Mouse (Mus musculus) heart, embryonic 12.5 days (tissue): ENCODE results near the gene Bet1l. TPM values are rescaled to one million over a fixed set of nuclear protein-coding genes. Genes with fewer than 3 reads are reported as not detected.
A peak's percentile ranks its signal among the peaks of the same experiment; 100 is the strongest.

ENCODE experiments used
- ATAC-seq: fragments of 200-750 bp; cut with Nextera tagmentation; 2 replicates; pipeline ENCODE4 v1.8.0; 2017; ENCODE audit warnings: moderate TSS enrichment, moderate library complexity; ENCODE audit not compliant: insufficient number of reproducible peaks, low FRiP score
- H3K27ac ChIP-seq: fragments of 300-500 bp; sonication (generic); 2 replicates; pipeline ENCODE4 v1.5.1; 2016; ENCODE audit warnings: mild to moderate bottlenecking, moderate library complexity; ENCODE audit not compliant: poor library complexity, severe bottlenecking
- H3K27me3 ChIP-seq: fragments of 300-500 bp; sonication (generic); replicated peaks from 2 replicates; pipeline ENCODE4 v1.6.1; 2016; ENCODE audit warnings: mild to moderate bottlenecking, moderate library complexity
- H3K36me3 ChIP-seq: fragments of 300-500 bp; sonication (generic); 2 replicates; pipeline ENCODE4 v1.6.1; 2016; ENCODE audit warnings: mild to moderate bottlenecking, moderate library complexity
- H3K4me1 ChIP-seq: fragments of 300-500 bp; sonication (generic); replicated peaks from 2 replicates; pipeline ENCODE4 v1.6.1; 2016; ENCODE audit warnings: mild to moderate bottlenecking
- H3K4me2 ChIP-seq: fragments of 300-500 bp; sonication (generic); 2 replicates; pipeline ENCODE4 v1.6.1; 2016; ENCODE audit warnings: mild to moderate bottlenecking, moderate library complexity
- H3K4me3 ChIP-seq: fragments of 300-500 bp; sonication (generic); 2 replicates; pipeline ENCODE4 v1.5.1; 2016; ENCODE audit warnings: mild to moderate bottlenecking
- H3K9ac ChIP-seq: fragments of 300-500 bp; sonication (generic); 2 replicates; pipeline ENCODE4 v1.6.1; 2016; ENCODE audit warnings: mild to moderate bottlenecking, moderate library complexity
- H3K9me3 ChIP-seq: fragments of 300-500 bp; sonication (generic); replicated peaks from 2 replicates; pipeline ENCODE4 v1.6.1; 2016; ENCODE audit warnings: mild to moderate bottlenecking, moderate library complexity
- WGBS: fragments of 180-500 bp; shearing (Covaris S2); methylation state at CpG from one replicate; pipeline ENCODE4 v1.1.7; 2016; 5-methylcytosine and 5-hydroxymethylcytosine counted together
- polyA plus RNA-seq: library from polyadenylated mRNA; unstranded; fragments of >200 nt; fragmentation: Nextera tagmentation; extraction: Ambion mirVana; gene quantifications from 2 replicates; pipeline ENCODE4 v1.2.1, GENCODE M21; 2016

The Bet1l gene
- polyA plus RNA-seq, 1 experiment from 2014 or later: 27.7 TPM

GRCm38 (mm10) chr7:140828171-140828881 lies 29.1 kb downstream of the Bet1l start:
- Histone ChIP-seq H3K9me3 (no peaks in the 10 kb centered on the region), H3K4me3 (no peak overlapping the region), H3K4me2 (peak overlapping the region; percentile 8; the same call in 1 of the 2 replicates), H3K36me3 (no peaks in the 10 kb centered on the region), H3K9ac (no peak overlapping the region), H3K27me3 (peaks cover 10% of the 10 kb centered on the region), H3K4me1 (no peaks in the 10 kb centered on the region), H3K27ac (no peak overlapping the region)
- WGBS: 26% methylated on average over 8 of the region's 8 CpGs
- ATAC-seq: no peak

- peaks cover 10% of the 10 kb centered on the region; the same call in 1 of the 2 replicates for H3K4me1 ChIP-seq
- no peak overlapping the region for H3K9ac ChIP-seq
- H3K36me3 ChIP-seq: no peaks in the 10 kb centered on the region
- no peak for ATAC-seq
- no peak overlapping the region for H3K4me2 ChIP-seq
- peaks cover 5% of the 10 kb centered on the region for H3K27me3 ChIP-seq
- H3K4me3 ChIP-seq: no peak overlapping the region
- H3K9me3 ChIP-seq: no peaks in the 10 kb centered on the region
- WGBS: 87% methylated on average over 4 of the region's 4 CpGs
- no peak overlapping the region for H3K27ac ChIP-seq
Measured at GRCm38 (mm10) chr7:140822731-140823130, 34.6 kb downstream of the Bet1l start.

GRCm38 (mm10) chr7:140821653-140822329 lies 35.6 kb downstream of the Bet1l start, which contains the start of gene Zfp941:
TSS of gene Zfp941 (minus strand) at chr7:140822178.
- Histone ChIP-seq H3K4me1 (peaks cover 10% of the 10 kb centered on the region; the same call in 1 of the 2 replicates), H3K9me3 (no peaks in the 10 kb centered on the region), H3K36me3 (no peaks in the 10 kb centered on the region), H3K4me3 (peak within 1 kb of the TSS; percentile 54), H3K27ac (no peak within 1 kb of the TSS), H3K9ac (peak within 1 kb of the TSS; percentile 72), H3K4me2 (peak within 1 kb of the TSS; percentile 86), H3K27me3 (peaks cover 5% of the 10 kb centered on the region)
- WGBS: 3% methylated on average over 21 of the region's 21 CpGs
- peak; percentile 53; the same call in 1 of the 2 replicates for ATAC-seq

GRCm38 (mm10) chr7:140821305-140821652 lies 36.1 kb downstream of the Bet1l start:
- Histone ChIP-seq H3K27me3 (peaks cover 5% of the 10 kb centered on the region), H3K9me3 (no peaks in the 10 kb centered on the region), H3K27ac (no peak overlapping the region), H3K4me3 (peak overlapping the region; percentile 54), H3K4me2 (peak overlapping the region; percentile 86), H3K4me1 (peaks cover 10% of the 10 kb centered on the region; the same call in 1 of the 2 replicates), H3K36me3 (no peaks in the 10 kb centered on the region), H3K9ac (no peak overlapping the region)
- 52% methylated on average over 5 of the region's 5 CpGs for WGBS
- ATAC-seq: no peak

GRCm38 (mm10) chr7:140820173-140820572 lies 37.2 kb downstream of the Bet1l start:
- no peaks in the 10 kb centered on the region for H3K36me3 ChIP-seq
- H3K9ac ChIP-seq: no peak overlapping the region
- ATAC-seq: no peak
- peaks cover 5% of the 10 kb centered on the region for H3K27me3 ChIP-seq
- H3K4me1 ChIP-seq: peaks cover 10% of the 10 kb centered on the region; the same call in 1 of the 2 replicates
- no peak overlapping the region for H3K4me3 ChIP-seq
- no peaks in the 10 kb centered on the region for H3K9me3 ChIP-seq
- 72% methylated on average over 4 of the region's 4 CpGs for WGBS
- H3K27ac ChIP-seq: no peak overlapping the region
- H3K4me2 ChIP-seq: no peak overlapping the region

- no peaks in the 10 kb centered on the region for H3K4me1 ChIP-seq
- H3K27me3 ChIP-seq: no peaks in the 10 kb centered on the region
- no peak overlapping the region for H3K4me3 ChIP-seq
- no peak overlapping the region for H3K4me2 ChIP-seq
- H3K36me3 ChIP-seq: peaks cover 9% of the 10 kb centered on the region
- H3K9me3 ChIP-seq: no peaks in the 10 kb centered on the region
- no peak for ATAC-seq
- 83% methylated on average over 12 of the region's 12 CpGs for WGBS
- H3K9ac ChIP-seq: no peak overlapping the region
- H3K27ac ChIP-seq: no peak overlapping the region
Measured at GRCm38 (mm10) chr7:140812850-140813249, 44.5 kb downstream of the Bet1l start.

- WGBS: 88% methylated on average over 13 of the region's 13 CpGs
- H3K4me2 ChIP-seq: no peak overlapping the region
- no peaks in the 10 kb centered on the region for H3K27me3 ChIP-seq
- ATAC-seq: no peak
- no peaks in the 10 kb centered on the region for H3K9me3 ChIP-seq
- no peak overlapping the region for H3K27ac ChIP-seq
- H3K36me3 ChIP-seq: peaks cover 9% of the 10 kb centered on the region
- no peak overlapping the region for H3K4me3 ChIP-seq
- no peak overlapping the region for H3K9ac ChIP-seq
- H3K4me1 ChIP-seq: no peaks in the 10 kb centered on the region
Measured at GRCm38 (mm10) chr7:140811714-140812113, 45.7 kb downstream of the Bet1l start.

GRCm38 (mm10) chr7:140810496-140810895 lies 46.9 kb downstream of the Bet1l start:
- 88% methylated on average over 6 of the region's 6 CpGs for WGBS

GRCm38 (mm10) chr7:140805704-140806103 lies 51.7 kb downstream of the Bet1l start:
- H3K4me2 ChIP-seq: no peak overlapping the region
- no peak for ATAC-seq
- no peak overlapping the region for H3K27ac ChIP-seq
- H3K4me1 ChIP-seq: no peaks in the 10 kb centered on the region
- H3K27me3 ChIP-seq: no peaks in the 10 kb centered on the region
- 12% methylated on average over 1 of the region's 1 CpGs for WGBS
- no peak overlapping the region for H3K9ac ChIP-seq
- no peaks in the 10 kb centered on the region for H3K9me3 ChIP-seq
- H3K36me3 ChIP-seq: no peaks in the 10 kb centered on the region
- H3K4me3 ChIP-seq: no peak overlapping the region

More at GRCm38 (mm10) chr7:140810496-140810895, 46.9 kb downstream of the Bet1l start:
- H3K9ac ChIP-seq: no peak overlapping the region
- peaks cover 9% of the 10 kb centered on the region for H3K36me3 ChIP-seq
- H3K9me3 ChIP-seq: no peaks in the 10 kb centered on the region
- no peak overlapping the region for H3K27ac ChIP-seq
- no peaks in the 10 kb centered on the region for H3K4me1 ChIP-seq
- H3K27me3 ChIP-seq: no peaks in the 10 kb centered on the region
- no peak for ATAC-seq
- no peak overlapping the region for H3K4me3 ChIP-seq
- no peak overlapping the region for H3K4me2 ChIP-seq
